23 mouse cellular contexts compared by ENCODE assay signal in the genomic region with DNA sequence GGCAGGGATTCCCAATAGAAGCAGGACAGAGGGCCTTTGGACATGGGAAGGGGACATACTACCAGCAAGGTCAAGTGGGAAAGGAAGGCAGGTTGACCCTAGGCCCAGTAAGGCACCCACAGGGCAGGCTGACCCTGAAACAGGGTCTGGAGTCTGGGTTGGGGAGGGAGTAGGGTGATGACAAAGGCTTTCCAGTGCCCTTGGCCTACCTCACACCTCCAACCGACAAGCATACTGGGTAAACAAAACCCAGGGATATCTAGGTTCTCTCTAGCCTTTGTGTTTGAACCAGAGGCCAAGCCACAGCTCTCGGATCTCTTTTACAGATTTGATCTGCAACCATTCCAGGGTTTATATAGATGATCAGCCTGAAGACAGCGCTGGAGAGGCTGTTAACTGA. TPM values are rescaled to one million over a fixed set of nuclear protein-coding genes. Genes with fewer than 3 reads are reported as not detected.
DNase-seq lines count a peak whose midpoint lies in the region; ATAC-seq and TF ChIP-seq lines count a peak whose summit lies in the region.
"Had no signal": no experiment of that assay in that cellular context is flagged by ENCODE, and none has a peak within 500 bp of the region (broad histone marks: within the 10 kb centered on the region; RNA-seq: fewer than 3 reads in every experiment).

No protein-coding gene starts in this region.

- DNase-seq in adrenal gland, adult 2 months = peak; percentile 78
- no peak for DNase-seq in adrenal gland, postnatal 4 days (ENCODE audit: low spot score in 2 of 2)
- DNase-seq in stomach, postnatal 0 days (ENCODE audit: low spot score) = no peak
- DNase-seq in liver, embryonic 13.5 days = no peak
- no peak for DNase-seq in spleen, postnatal 4 days (ENCODE audit: low spot score in 2 of 2)
- DNase-seq: cerebellum, adult 11-12 months; cerebellum, postnatal 14 days; gastrocnemius, postnatal 36 days; kidney, postnatal 4 days; lung, postnatal 36 days; midbrain, embryonic 14.5 days; retina, postnatal 1 day; right cerebral cortex, postnatal 25 days; spleen, adult 18-20 months; thymus, postnatal 4 days had no signal

- TF ChIP-seq EP300 in stomach, postnatal 0 days (optimal IDR thresholded peaks at IDR 0.05) = no peak

- no peaks in the 10 kb centered on the region for H3K27me3 ChIP-seq in stomach, embryonic 16.5 days (ENCODE audit: control insufficient read depth, insufficient read depth, low read length)
- H3K27me3 ChIP-seq in stomach, postnatal 0 days (ENCODE audit: control insufficient read depth, insufficient read depth, low read length) = no peaks in the 10 kb centered on the region
- H3K27me3 ChIP-seq in liver, embryonic 13.5 days = no peaks in the 10 kb centered on the region
- H3K27me3 ChIP-seq in heart, embryonic 12.5 days (replicated peaks) = no peaks in the 10 kb centered on the region
- H3K27me3 ChIP-seq: lung, embryonic 15.5 days; megakaryocyte, embryonic 14.5 days; Patski had no signal

- H3K4me3 ChIP-seq in stomach, embryonic 16.5 days (replicated peaks; ENCODE audit: low read length) = no peak overlapping the region
- H3K4me3 ChIP-seq in stomach, postnatal 0 days (ENCODE audit: low read depth, low read length) = no peak overlapping the region
- no peak overlapping the region for H3K4me3 ChIP-seq in liver, embryonic 13.5 days (replicated peaks)
- no peak overlapping the region for H3K4me3 ChIP-seq in heart, embryonic 12.5 days
- H3K4me3 ChIP-seq: hindbrain, embryonic 10.5 days; lung, embryonic 15.5 days; megakaryocyte, embryonic 14.5 days had no signal

- no peak for TF ChIP-seq CTCF in stomach, postnatal 0 days (IDR thresholded peaks at IDR 0.05; ENCODE audit: low read depth)

- WGBS in stomach, embryonic 16.5 days = 69% methylated on average over 3 of the region's 3 CpGs
- 57% methylated on average over 3 of the region's 3 CpGs for WGBS in stomach, postnatal 0 days
- 74% methylated on average over 3 of the region's 3 CpGs for WGBS in liver, embryonic 13.5 days (ENCODE audit: insufficient replicate concordance)
- 62% methylated on average over 3 of the region's 3 CpGs for WGBS in heart, embryonic 12.5 days

- peak overlapping the region; percentile 61; the same call in 1 of the 2 replicates for H3K27ac ChIP-seq in stomach, embryonic 16.5 days (ENCODE audit: low read length)
- H3K27ac ChIP-seq in stomach, postnatal 0 days (replicated peaks) = no peak overlapping the region
- peak overlapping the region; percentile 94 for H3K27ac ChIP-seq in liver, embryonic 13.5 days
- H3K27ac ChIP-seq in heart, embryonic 12.5 days (ENCODE audit: poor library complexity, severe bottlenecking) = no peak overlapping the region
- H3K27ac ChIP-seq: hindbrain, embryonic 10.5 days; lung, embryonic 15.5 days had no signal

- ATAC-seq in stomach, embryonic 16.5 days (ENCODE audit: insufficient read depth, low FRiP score) = no peak
- no peak for ATAC-seq in stomach, postnatal 0 days (ENCODE audit: low FRiP score, low TSS enrichment)
- no peak for ATAC-seq in liver, embryonic 13.5 days (ENCODE audit: low read depth)
- ATAC-seq in heart, embryonic 12.5 days (ENCODE audit: insufficient number of reproducible peaks, low FRiP score) = no peak
- ATAC-seq: hindbrain, embryonic 16.5 days; intestine, embryonic 16.5 days; Patski had no signal

- H3K36me3 ChIP-seq in stomach, embryonic 16.5 days (ENCODE audit: control insufficient read depth, insufficient read depth, low read length) = 0 out of 2 replicates have a peak, but pooled peaks cover 3% of the 10 kb centered on the region
- H3K36me3 ChIP-seq in stomach, postnatal 0 days (ENCODE audit: control insufficient read depth, insufficient read depth, low read length) = peaks cover 15% of the 10 kb centered on the region
- peaks cover 63% of the 10 kb centered on the region for H3K36me3 ChIP-seq in liver, embryonic 13.5 days
- H3K36me3 ChIP-seq in heart, embryonic 12.5 days = peaks cover 71% of the 10 kb centered on the region

- H3K9me3 ChIP-seq in stomach, embryonic 16.5 days (replicated peaks; ENCODE audit: control insufficient read depth, low read length) = no peaks in the 10 kb centered on the region
- no peaks in the 10 kb centered on the region for H3K9me3 ChIP-seq in stomach, postnatal 0 days (ENCODE audit: control insufficient read depth, low read length)
- H3K9me3 ChIP-seq in liver, embryonic 13.5 days (replicated peaks) = no peaks in the 10 kb centered on the region
- no peaks in the 10 kb centered on the region for H3K9me3 ChIP-seq in heart, embryonic 12.5 days (replicated peaks)
- H3K9me3 ChIP-seq: hindbrain, embryonic 10.5 days; lung, embryonic 15.5 days; megakaryocyte, embryonic 14.5 days had no signal

- no peak overlapping the region for H3K9ac ChIP-seq in stomach, embryonic 16.5 days (ENCODE audit: low read length)
- H3K9ac ChIP-seq in stomach, postnatal 0 days (ENCODE audit: low read length) = no peak overlapping the region
- H3K9ac ChIP-seq in liver, embryonic 13.5 days = peak overlapping the region; percentile 54; the same call in 1 of the 2 replicates
- H3K9ac ChIP-seq in heart, embryonic 12.5 days = no peak overlapping the region
- H3K9ac ChIP-seq: lung, embryonic 15.5 days had no signal

- H3K4me1 ChIP-seq in stomach, embryonic 16.5 days (ENCODE audit: control insufficient read depth, insufficient read depth, low read length) = 0 out of 2 replicates have a peak, but pooled peaks cover 4% of the 10 kb centered on the region
- H3K4me1 ChIP-seq in stomach, postnatal 0 days (replicated peaks; ENCODE audit: control insufficient read depth, insufficient read depth) = no peaks in the 10 kb centered on the region
- peaks cover 95% of the 10 kb centered on the region for H3K4me1 ChIP-seq in liver, embryonic 13.5 days (replicated peaks)
- H3K4me1 ChIP-seq in heart, embryonic 12.5 days (replicated peaks) = peaks cover 43% of the 10 kb centered on the region
- H3K4me1 ChIP-seq: lung, embryonic 15.5 days had no signal

- H3K4me2 ChIP-seq in stomach, embryonic 16.5 days (ENCODE audit: low read depth, low read length) = no peak overlapping the region
- no peak overlapping the region for H3K4me2 ChIP-seq in stomach, postnatal 0 days (replicated peaks; ENCODE audit: low read depth)
- H3K4me2 ChIP-seq in liver, embryonic 13.5 days = no peak overlapping the region
- no peak overlapping the region for H3K4me2 ChIP-seq in heart, embryonic 12.5 days
- H3K4me2 ChIP-seq: lung, embryonic 15.5 days had no signal

RNA-seq across cellular contexts. Expression of a gene that starts 28.6 kb away (rescaled TPM):
- total RNA-seq in adrenal gland, adult 2 months (2021) = 10 to 100 TPM; 27.0 to 38.0 TPM
- 45.1 and 51.2 TPM in 2 replicates for polyA plus RNA-seq in adrenal gland, adult 2 months (2012; rRNA removed)
- total RNA-seq in adrenal gland, postnatal 4 days (2021) = 10 to 100 TPM; 34.1 to 42.1 TPM
- polyA plus RNA-seq in stomach, embryonic 16.5 days (2015; fragmentation: Nextera tagmentation; extraction: Ambion mirVana) = 12.0 and 14.0 TPM in 2 replicates
- 13.0 and 13.5 TPM in 2 replicates for polyA plus RNA-seq in stomach, postnatal 0 days (2015; fragmentation: Nextera tagmentation; extraction: Ambion mirVana)
- polyA plus RNA-seq in liver, embryonic 13.5 days (2015; fragmentation: Nextera tagmentation; extraction: Ambion mirVana) = 11.1 and 14.6 TPM in 2 replicates
- 6.6 and 8.3 TPM in 2 replicates for polyA plus RNA-seq in heart, embryonic 12.5 days (2016; fragmentation: Nextera tagmentation; extraction: Ambion mirVana)

RNA-seq across cellular contexts. Expression of a gene that starts 37.2 kb away (rescaled TPM):
- 10 to 100 TPM; 60.3 to 65.3 TPM for total RNA-seq in adrenal gland, adult 2 months (2021)
- 43.8 and 53.8 TPM in 2 replicates for polyA plus RNA-seq in adrenal gland, adult 2 months (2012; rRNA removed)
- 10 to 100 TPM; 68.2 to 68.7 TPM for total RNA-seq in adrenal gland, postnatal 4 days (2021)
- polyA plus RNA-seq in stomach, embryonic 16.5 days (2015; fragmentation: Nextera tagmentation; extraction: Ambion mirVana) = 26.2 and 27.4 TPM in 2 replicates
- polyA plus RNA-seq in stomach, postnatal 0 days (2015; fragmentation: Nextera tagmentation; extraction: Ambion mirVana) = 16.1 and 17.3 TPM in 2 replicates
- 21.1 and 23.8 TPM in 2 replicates for polyA plus RNA-seq in liver, embryonic 13.5 days (2015; fragmentation: Nextera tagmentation; extraction: Ambion mirVana)
- polyA plus RNA-seq in heart, embryonic 12.5 days (2016; fragmentation: Nextera tagmentation; extraction: Ambion mirVana) = 35.0 and 35.3 TPM in 2 replicates

RNA-seq across cellular contexts. Expression of a gene that starts 51.6 kb away (rescaled TPM):
- 10 to 100 TPM; 76.6 to 79.4 TPM for total RNA-seq in adrenal gland, adult 2 months (2021)
- polyA plus RNA-seq in adrenal gland, adult 2 months (2012; rRNA removed) = 45.4 and 54.9 TPM in 2 replicates
- total RNA-seq in adrenal gland, postnatal 4 days (2021) = 10 to 100 TPM; 72.8 to 74.9 TPM
- polyA plus RNA-seq in stomach, embryonic 16.5 days (2015; fragmentation: Nextera tagmentation; extraction: Ambion mirVana) = 47.2 and 56.1 TPM in 2 replicates
- 47.7 and 55.1 TPM in 2 replicates for polyA plus RNA-seq in stomach, postnatal 0 days (2015; fragmentation: Nextera tagmentation; extraction: Ambion mirVana)
- polyA plus RNA-seq in liver, embryonic 13.5 days (2015; fragmentation: Nextera tagmentation; extraction: Ambion mirVana) = 28.5 and 32.8 TPM in 2 replicates
- polyA plus RNA-seq in heart, embryonic 12.5 days (2016; fragmentation: Nextera tagmentation; extraction: Ambion mirVana) = 60.0 and 63.2 TPM in 2 replicates

Comparison
In these comparisons a context has a peak if more than half of its experiments do, and no peak if none do; other contexts are left out.
1. H3K27ac ChIP-seq: peak in stomach, embryonic 16.5 days (single experiment) and liver, embryonic 13.5 days (single experiment); none in stomach, postnatal 0 days (single experiment) and heart, embryonic 12.5 days (single experiment).